Mouse (Mus musculus): ENCODE data around the gene Gng12. TPM values are rescaled to one million over a fixed set of nuclear protein-coding genes. Genes with fewer than 3 reads are reported as not detected.

The Gng12 gene
- total and polyA plus RNA-seq, 2 experiments = 14.1 to 24.4 TPM

- Histone ChIP-seq H3K36me3 (ENCODE audit: control insufficient read depth, insufficient read depth, low read length) (no peaks in the 10 kb centered on the region), H3K9ac (ENCODE audit: low read depth, low read length) (no peak overlapping the region), H3K4me3 (ENCODE audit: insufficient read depth, low read depth, low read length) (no peak overlapping the region), H3K4me1 (ENCODE audit: control insufficient read depth, insufficient read depth, low read length) (peaks cover 3% of the 10 kb centered on the region; the same call in 1 of the 2 replicates), H3K79me2 (ENCODE audit: control insufficient read depth, insufficient read depth, low read length) (peaks cover 16% of the 10 kb centered on the region; the same call in 1 of the 2 replicates), H3K27ac (replicated peaks; ENCODE audit: insufficient read depth, low read depth, low read length) (no peak overlapping the region), H3K27me3 (ENCODE audit: control insufficient read depth, insufficient read depth, low read length) (no peaks in the 10 kb centered on the region)
- TF ChIP-seq POLR2A (IDR thresholded peaks at IDR 0.05; ENCODE audit: extremely low read depth, insufficient read depth, low read length) = no peak
- TF ChIP-seq CTCF (IDR thresholded peaks at IDR 0.05; ENCODE audit: low read depth, low read length) = no peak
- DNase-seq (ENCODE audit: extremely low read depth, low read depth, low spot score) = no peak
- WGBS = 97% methylated on average over 9 of the region's 9 CpGs
These were observed 92.2 kb downstream of the Gng12 start for GRCm38 (mm10) chr6:66988363-66988762.

DNA sequence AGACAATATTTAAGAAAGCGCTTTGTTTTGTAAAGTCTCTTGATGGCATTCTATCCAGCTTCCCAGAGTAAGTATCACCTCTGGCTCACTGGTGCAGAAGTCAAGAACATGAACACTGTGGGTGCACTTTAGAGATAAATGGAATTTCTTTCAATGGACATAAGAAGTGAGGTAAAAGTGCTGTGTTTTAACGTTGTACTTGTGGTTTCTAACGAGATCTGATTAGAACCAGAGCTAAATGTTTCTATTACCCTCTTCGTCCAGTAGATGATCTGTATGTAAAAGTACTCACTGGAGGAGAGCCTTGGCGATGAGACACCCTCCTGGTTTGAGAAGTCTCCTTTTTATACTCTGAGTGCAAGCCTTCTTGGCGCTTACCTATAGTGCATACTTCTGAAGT is 92.8 kb downstream of the Gng12 start:
- Histone ChIP-seq H3K9ac (ENCODE audit: low read depth, low read length) (no peak overlapping the region), H3K4me3 (ENCODE audit: insufficient read depth, low read depth, low read length) (no peak overlapping the region), H3K27me3 (ENCODE audit: control insufficient read depth, insufficient read depth, low read length) (no peaks in the 10 kb centered on the region), H3K4me1 (ENCODE audit: control insufficient read depth, insufficient read depth, low read length) (peaks cover 3% of the 10 kb centered on the region; the same call in 1 of the 2 replicates), H3K79me2 (ENCODE audit: control insufficient read depth, insufficient read depth, low read length) (peaks cover 15% of the 10 kb centered on the region; the same call in 1 of the 2 replicates), H3K36me3 (ENCODE audit: control insufficient read depth, insufficient read depth, low read length) (no peaks in the 10 kb centered on the region), H3K27ac (replicated peaks; ENCODE audit: insufficient read depth, low read depth, low read length) (no peak overlapping the region)
- TF ChIP-seq POLR2A (IDR thresholded peaks at IDR 0.05; ENCODE audit: extremely low read depth, insufficient read depth, low read length) = no peak
- no peak for TF ChIP-seq CTCF (IDR thresholded peaks at IDR 0.05; ENCODE audit: low read depth, low read length)
- WGBS = 92% methylated on average over 6 of the region's 6 CpGs
- no peak for DNase-seq (ENCODE audit: extremely low read depth, low read depth, low spot score)

- DNase-seq (ENCODE audit: extremely low read depth, low read depth, low spot score) = peak; percentile 30
These were observed 93.3 kb downstream of the Gng12 start for GRCm38 (mm10) chr6:66989518-66989917.

DNA sequence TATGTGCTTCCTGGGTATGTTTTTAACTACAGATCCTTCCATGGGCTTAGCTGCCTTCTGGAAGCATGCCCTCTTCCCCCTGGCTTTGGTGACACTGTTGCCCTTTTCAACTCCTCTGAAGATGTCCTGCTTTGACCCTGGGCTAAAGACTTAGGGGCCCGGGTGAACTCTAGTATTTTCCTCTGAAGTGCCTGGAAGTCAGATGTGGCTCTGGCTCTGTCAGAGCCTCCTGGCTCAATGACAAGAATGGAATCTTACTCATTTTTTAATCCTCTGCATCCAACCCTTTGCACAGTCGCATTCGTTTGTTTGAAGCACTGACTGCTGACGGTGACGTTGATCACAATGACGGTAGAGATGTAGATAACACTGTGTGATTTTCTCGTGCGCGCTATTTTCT is 96.0 kb downstream of the Gng12 start:
- no peak overlapping the region for H3K4me3 ChIP-seq (ENCODE audit: insufficient read depth, low read depth, low read length)
- H3K79me2 ChIP-seq (ENCODE audit: control insufficient read depth, insufficient read depth, low read length) = 0 out of 2 replicates have a peak, but pooled peaks cover 4% of the 10 kb centered on the region
- no peak for DNase-seq (ENCODE audit: extremely low read depth, low read depth, low spot score)
- H3K27me3 ChIP-seq (ENCODE audit: control insufficient read depth, insufficient read depth, low read length) = no peaks in the 10 kb centered on the region
- no peak overlapping the region for H3K27ac ChIP-seq (replicated peaks; ENCODE audit: insufficient read depth, low read depth, low read length)
- TF ChIP-seq POLR2A (IDR thresholded peaks at IDR 0.05; ENCODE audit: extremely low read depth, insufficient read depth, low read length) (no peak), CTCF (IDR thresholded peaks at IDR 0.05; ENCODE audit: low read depth, low read length) (no peak)
- peaks cover 12% of the 10 kb centered on the region for H3K4me1 ChIP-seq (ENCODE audit: control insufficient read depth, insufficient read depth, low read length)
- 58% methylated on average over 9 of the region's 9 CpGs for WGBS
- no peaks in the 10 kb centered on the region for H3K36me3 ChIP-seq (ENCODE audit: control insufficient read depth, insufficient read depth, low read length)
- no peak overlapping the region for H3K9ac ChIP-seq (ENCODE audit: low read depth, low read length)

More at GRCm38 (mm10) chr6:66989518-66989917, 93.3 kb downstream of the Gng12 start:
- Histone ChIP-seq H3K36me3 (ENCODE audit: control insufficient read depth, insufficient read depth, low read length) (no peaks in the 10 kb centered on the region), H3K4me1 (ENCODE audit: control insufficient read depth, insufficient read depth, low read length) (peaks cover 3% of the 10 kb centered on the region; the same call in 1 of the 2 replicates), H3K4me3 (ENCODE audit: insufficient read depth, low read depth, low read length) (no peak overlapping the region), H3K27ac (replicated peaks; ENCODE audit: insufficient read depth, low read depth, low read length) (no peak overlapping the region), H3K27me3 (ENCODE audit: control insufficient read depth, insufficient read depth, low read length) (no peaks in the 10 kb centered on the region), H3K79me2 (ENCODE audit: control insufficient read depth, insufficient read depth, low read length) (peaks cover 17% of the 10 kb centered on the region; the same call in 1 of the 2 replicates), H3K9ac (ENCODE audit: low read depth, low read length) (no peak overlapping the region)
- WGBS = 48% methylated on average over 3 of the region's 3 CpGs
- TF ChIP-seq CTCF (IDR thresholded peaks at IDR 0.05; ENCODE audit: low read depth, low read length) (no peak), POLR2A (IDR thresholded peaks at IDR 0.05; ENCODE audit: extremely low read depth, insufficient read depth, low read length) (no peak)

DNA sequence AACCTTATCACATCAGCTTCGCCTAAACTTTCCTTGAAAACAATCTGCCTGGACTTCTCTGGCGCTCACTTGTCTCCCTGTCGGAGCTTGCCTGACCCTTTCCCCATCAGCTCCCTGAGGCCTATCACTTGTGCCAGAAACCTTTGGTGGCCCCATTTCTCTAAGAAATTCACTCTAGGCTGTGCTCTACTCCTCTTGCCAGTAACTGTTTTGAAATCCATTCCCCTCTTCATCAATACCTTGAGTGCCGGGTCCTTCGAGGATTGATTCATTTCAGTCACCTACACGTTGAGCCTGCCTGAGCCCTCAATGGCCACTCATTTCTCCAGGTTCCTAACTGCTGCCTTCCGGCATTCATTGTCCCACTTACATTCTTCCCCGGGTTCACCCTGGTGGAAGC is 96.6 kb downstream of the Gng12 start:
- H3K36me3 ChIP-seq (ENCODE audit: control insufficient read depth, insufficient read depth, low read length) = no peaks in the 10 kb centered on the region
- H3K9ac ChIP-seq (ENCODE audit: low read depth, low read length) = no peak overlapping the region
- peaks cover 12% of the 10 kb centered on the region for H3K4me1 ChIP-seq (ENCODE audit: control insufficient read depth, insufficient read depth, low read length)
- no peak overlapping the region for H3K27ac ChIP-seq (replicated peaks; ENCODE audit: insufficient read depth, low read depth, low read length)
- no peaks in the 10 kb centered on the region for H3K27me3 ChIP-seq (ENCODE audit: control insufficient read depth, insufficient read depth, low read length)
- H3K4me3 ChIP-seq (ENCODE audit: insufficient read depth, low read depth, low read length) = no peak overlapping the region
- peaks cover 4% of the 10 kb centered on the region; the same call in 1 of the 2 replicates for H3K79me2 ChIP-seq (ENCODE audit: control insufficient read depth, insufficient read depth, low read length)
- TF ChIP-seq POLR2A (IDR thresholded peaks at IDR 0.05; ENCODE audit: extremely low read depth, insufficient read depth, low read length) (no peak), CTCF (IDR thresholded peaks at IDR 0.05; ENCODE audit: low read depth, low read length) (no peak)
- WGBS = 71% methylated on average over 8 of the region's 8 CpGs
- no peak for DNase-seq (ENCODE audit: extremely low read depth, low read depth, low spot score)

- H3K4me1 ChIP-seq (ENCODE audit: control insufficient read depth, insufficient read depth, low read length) = peaks cover 24% of the 10 kb centered on the region
- no peak overlapping the region for H3K4me3 ChIP-seq (ENCODE audit: insufficient read depth, low read depth, low read length)
- TF ChIP-seq CTCF (IDR thresholded peaks at IDR 0.05; ENCODE audit: low read depth, low read length) (no peak), POLR2A (IDR thresholded peaks at IDR 0.05; ENCODE audit: extremely low read depth, insufficient read depth, low read length) (no peak)
- no peak for DNase-seq (ENCODE audit: extremely low read depth, low read depth, low spot score)
- no peaks in the 10 kb centered on the region for H3K36me3 ChIP-seq (ENCODE audit: control insufficient read depth, insufficient read depth, low read length)
- no peak overlapping the region for H3K9ac ChIP-seq (ENCODE audit: low read depth, low read length)
- H3K27ac ChIP-seq (replicated peaks; ENCODE audit: insufficient read depth, low read depth, low read length) = no peak overlapping the region
- 99% methylated on average over 8 of the region's 8 CpGs for WGBS
- H3K79me2 ChIP-seq (ENCODE audit: control insufficient read depth, insufficient read depth, low read length) = peaks cover 4% of the 10 kb centered on the region; the same call in 1 of the 2 replicates
- no peaks in the 10 kb centered on the region for H3K27me3 ChIP-seq (ENCODE audit: control insufficient read depth, insufficient read depth, low read length)
These were observed 98.8 kb downstream of the Gng12 start for GRCm38 (mm10) chr6:66994981-66995380.

Measured in liver, adult 2 months (tissue).